Mouse (Mus musculus) neutrophil, adult 65 days (primary cell): ENCODE data around the gene Fuom. TPM values are rescaled to one million over a fixed set of nuclear protein-coding genes. Genes with fewer than 3 reads are reported as not detected.

Experiments used
- total RNA-seq: library from RNA; stranded (reverse); gene quantifications from 2 replicates; pipeline ENCODE4 v1.2.4, GENCODE M21; 2023

Gene Fuom
- total RNA-seq = 6.7 and 8.2 TPM in 2 replicates

GRCm38 (mm10) chr7:140101993-140102860, at the start of gene Fuom:
Fuom (minus strand) TSS chr7:140102441.

GRCm38 (mm10) chr7:140137135-140138020, 35.1 kb upstream of the Fuom start, which contains the start of gene Mtg1:
Mtg1 (plus strand) TSS chr7:140137564.

GRCm38 (mm10) chr7:140116329-140117054, 14.3 kb upstream of the Fuom start, which contains the start of gene Echs1:
Echs1 (minus strand) TSS chr7:140116476.

GRCm38 (mm10) chr7:140115583-140116328, 13.5 kb upstream of the Fuom start, which contains the start of gene Paox:
Paox (plus strand) TSS chr7:140115799.

GRCm38 (mm10) chr7:140092924-140093528, 9.2 kb downstream of the Fuom start, which contains the start of gene Prap1:
Prap1 (plus strand) TSS chr7:140093395.

GRCm38 (mm10) chr7:140082242-140082678, 20.0 kb downstream of the Fuom start, which contains the start of gene Caly:
Caly (minus strand) TSS chr7:140082548.

GRCm38 (mm10) chr7:140048361-140049114, 53.7 kb downstream of the Fuom start, which contains the start of gene Msx3:
Msx3 (minus strand) TSS chr7:140049089.

Other genes with a start within 250 kb of the Fuom start
- gene Kndc1, start 207.7 kb downstream of the Fuom start, total RNA-seq = not detected in 2 replicates
- gene Utf1, start 158.7 kb downstream of the Fuom start, total RNA-seq = not detected in 2 replicates
- gene 6430531B16Rik, start 123.7 kb downstream of the Fuom start, total RNA-seq = 3.3 and 3.9 TPM in 2 replicates
- 1,061 and 1,613 TPM in 2 replicates for gene Adam8, start 109.9 kb downstream of the Fuom start, total RNA-seq
- gene Zfp511, start 66.0 kb downstream of the Fuom start, total RNA-seq = 11.3 and 18.2 TPM in 2 replicates
- 22.2 and 22.9 TPM in 2 replicates for gene Tubgcp2, start 65.8 kb downstream of the Fuom start, total RNA-seq
- gene Msx3, start 53.4 kb downstream of the Fuom start, total RNA-seq = not detected in 2 replicates
- gene Caly, start 19.9 kb downstream of the Fuom start, total RNA-seq = not detected in 2 replicates
- gene Prap1, start 9.0 kb downstream of the Fuom start, total RNA-seq = not detected in 2 replicates
- gene Paox, start 13.4 kb upstream of the Fuom start, total RNA-seq = 3.9 and 9.7 TPM in 2 replicates
- 27.9 and 31.7 TPM in 2 replicates for gene Echs1, start 14.0 kb upstream of the Fuom start, total RNA-seq
- 4.7 and 5.0 TPM in 2 replicates for gene Mtg1, start 35.1 kb upstream of the Fuom start, total RNA-seq
- not detected in 2 replicates for gene Sprn, start 52.4 kb upstream of the Fuom start, total RNA-seq
- not detected in 2 replicates for gene Olfr522, start 62.3 kb upstream of the Fuom start, total RNA-seq
- gene Olfr523, start 70.8 kb upstream of the Fuom start, total RNA-seq = not detected in 2 replicates
- gene Olfr524, start 103.5 kb upstream of the Fuom start, total RNA-seq = not detected in 2 replicates
- not detected in 2 replicates for gene Cd163l1, start 115.8 kb upstream of the Fuom start, total RNA-seq
- gene 5830411N06Rik, start 144.8 kb upstream of the Fuom start, total RNA-seq = not detected in 2 replicates
- gene Olfr525, start 218.4 kb upstream of the Fuom start, total RNA-seq = not detected in 2 replicates
- gene Olfr527, start 231.6 kb upstream of the Fuom start, total RNA-seq = not detected in 2 replicates